Mouse (Mus musculus): ENCODE results near the gene Scarf2.

Gene Scarf2

GRCm38 (mm10) chr16:17831781-17832180 lies 34.7 kb downstream of the Scarf2 start:
- DNase-seq (ENCODE audit: low read depth, low spot score) = no peak

DNA sequence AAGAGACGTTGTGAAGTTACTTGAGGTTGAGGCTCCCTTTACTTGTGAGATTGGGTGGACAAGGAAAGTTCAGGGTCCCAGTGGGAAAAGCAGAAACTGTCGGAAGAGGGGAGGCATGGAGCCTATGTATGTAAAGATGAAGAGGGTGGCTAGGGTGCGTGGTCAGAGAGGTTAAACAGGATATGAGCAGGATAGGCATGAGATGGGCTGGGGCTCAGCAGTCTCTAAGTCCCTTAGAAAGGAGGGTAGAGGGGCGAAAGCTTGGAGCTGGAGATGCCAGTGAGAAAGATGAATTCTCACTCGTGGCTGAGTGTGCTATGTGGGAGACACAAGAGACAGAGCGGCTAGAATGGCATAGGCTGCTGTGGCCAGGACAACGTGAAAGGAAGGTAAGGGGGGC lies 35.7 kb downstream of the Scarf2 start, which contains the start of gene B830017H08Rik:
Gene B830017H08Rik (plus strand): TSS at position 301 of the 400 bp plus-strand sequence.
- no peak for DNase-seq (ENCODE audit: low read depth, low spot score)

DNA sequence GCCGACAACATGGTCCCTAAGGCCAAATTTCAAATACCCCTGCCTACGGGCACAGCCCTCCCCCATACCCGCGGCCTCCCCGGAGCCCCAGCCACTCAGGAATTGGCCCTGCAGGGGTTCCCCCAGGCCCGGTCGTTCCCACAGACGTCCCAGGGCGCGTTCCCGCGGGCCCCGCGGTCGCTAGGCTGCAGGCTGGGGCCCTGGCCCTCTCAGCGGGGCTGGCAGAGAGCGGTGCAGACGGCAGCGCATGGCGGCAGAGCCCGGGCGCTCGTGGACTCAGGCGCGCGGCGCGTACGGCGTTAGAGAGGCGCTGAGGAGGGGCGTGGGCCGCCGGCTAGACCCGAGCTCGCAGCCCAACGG lies 36.2 kb downstream of the Scarf2 start:
- peak; percentile 67 for DNase-seq (ENCODE audit: low read depth, low spot score)

DNA sequence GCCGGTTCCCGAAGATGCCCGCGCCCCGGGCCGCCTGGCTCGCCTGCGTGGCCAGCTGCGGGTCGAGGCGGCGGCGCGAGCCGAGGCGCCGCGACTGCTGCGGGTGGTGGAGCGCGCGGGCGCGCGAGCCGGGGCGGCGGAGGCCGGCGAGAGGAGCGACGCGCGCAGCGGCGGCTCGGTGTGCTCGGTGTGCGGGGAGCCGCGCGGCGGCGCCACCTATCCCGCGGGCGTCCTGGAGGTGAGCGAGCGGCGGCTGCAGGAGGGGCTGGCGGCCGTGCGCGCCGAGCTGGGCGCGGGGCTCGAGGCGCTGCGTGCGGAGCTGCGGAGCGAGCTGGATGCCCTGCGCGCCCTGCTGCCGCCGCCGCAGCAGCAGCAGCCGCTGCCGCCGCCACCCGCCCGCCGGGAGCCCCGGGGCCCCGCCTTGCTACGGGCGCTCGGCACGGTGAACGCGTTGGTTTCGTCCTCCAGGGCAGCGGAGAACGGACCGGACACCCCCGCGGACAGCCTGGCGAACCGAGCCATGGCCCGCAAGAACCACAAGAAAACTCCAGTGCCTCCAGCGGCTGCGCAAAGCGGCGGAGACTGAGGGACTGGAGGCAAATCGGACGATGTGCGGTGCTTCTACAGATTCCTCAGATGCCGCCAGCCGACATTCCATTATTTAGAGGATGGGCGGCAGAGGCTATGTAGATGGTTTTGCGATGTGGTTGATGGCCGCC lies 36.8 kb downstream of the Scarf2 start:
- peak; percentile 84 for DNase-seq (ENCODE audit: low read depth, low spot score)

DNA sequence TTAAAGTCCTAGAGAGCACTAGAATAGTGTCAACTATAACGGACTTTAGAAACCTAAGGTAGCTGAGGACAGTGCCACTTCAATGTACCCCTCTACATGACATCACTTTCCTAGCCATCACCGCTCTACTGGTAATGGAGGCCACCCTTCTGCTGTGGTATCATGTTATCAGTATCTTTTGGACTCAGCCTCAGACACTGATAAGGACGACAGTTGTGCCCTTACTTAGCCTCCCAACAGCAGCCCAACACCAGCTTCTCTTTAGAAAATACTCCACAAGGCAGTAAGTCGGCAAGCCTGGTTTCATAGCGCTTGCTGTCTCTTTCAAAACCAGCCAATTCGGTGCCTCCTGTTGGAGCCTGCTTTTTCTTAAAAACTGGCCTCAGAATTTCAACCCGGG lies 37.5 kb downstream of the Scarf2 start:
- DNase-seq (ENCODE audit: low read depth, low spot score) = no peak

GRCm38 (mm10) chr16:17835481-17835880 lies 38.4 kb downstream of the Scarf2 start:
- no peak for DNase-seq (ENCODE audit: low read depth, low spot score)

- no peak for DNase-seq (ENCODE audit: low read depth, low spot score)
Measured at GRCm38 (mm10) chr16:17838051-17838450, 41.0 kb downstream of the Scarf2 start, which contains the start of gene Car15. Gene Car15, minus strand, starts transcription at chr16:17838364.

DNA sequence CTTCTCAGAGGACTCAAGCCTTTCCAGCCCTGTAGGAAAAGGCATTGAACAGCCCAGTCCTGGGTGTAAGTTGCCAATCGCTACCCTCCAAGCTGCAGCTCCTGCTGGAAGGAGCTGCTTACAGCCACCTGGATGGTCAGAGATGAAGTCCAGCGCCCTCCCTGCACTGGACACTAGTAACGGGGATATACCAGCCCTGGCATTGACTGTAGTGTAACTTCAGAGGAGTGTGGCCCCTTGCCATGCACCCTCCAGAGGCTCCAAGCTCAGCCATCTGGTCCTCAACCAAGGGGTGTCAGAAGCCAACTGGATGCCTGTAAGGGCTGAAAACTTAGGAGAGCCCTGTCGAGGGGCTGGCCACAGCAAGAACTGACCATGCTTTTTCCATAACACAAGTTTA lies 42.9 kb downstream of the Scarf2 start:
- DNase-seq (ENCODE audit: low read depth, low spot score) = peak; percentile 81

- peak; percentile 37 for DNase-seq (ENCODE audit: low read depth, low spot score)
Measured at GRCm38 (mm10) chr16:17842437-17842836, 45.4 kb downstream of the Scarf2 start.

- DNase-seq (ENCODE audit: low read depth, low spot score) = peak; percentile 66
Measured at GRCm38 (mm10) chr16:17843701-17844365, 46.8 kb downstream of the Scarf2 start.

DNA sequence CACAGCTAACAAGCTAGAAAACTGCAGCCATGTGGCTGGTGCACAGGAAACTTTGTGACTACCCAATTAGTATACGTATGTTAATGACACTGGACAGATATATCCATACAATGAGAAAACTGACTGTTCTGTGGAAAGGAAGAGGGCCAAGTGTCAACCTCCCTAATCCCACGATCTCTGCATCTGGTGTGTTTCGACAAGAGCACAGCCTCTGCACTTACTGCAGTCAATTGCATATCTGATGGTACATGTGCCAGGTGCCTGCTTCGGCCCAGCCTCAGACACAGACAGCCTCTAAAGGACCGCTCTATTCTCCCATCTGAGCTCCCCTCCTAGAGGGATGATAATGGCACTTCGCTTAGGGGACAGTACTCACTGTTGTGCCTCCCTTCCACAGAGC lies 51.3 kb downstream of the Scarf2 start:
- no peak for DNase-seq (ENCODE audit: low read depth, low spot score)

- DNase-seq (ENCODE audit: low read depth, low spot score) = peak; percentile 91
Measured at GRCm38 (mm10) chr16:17848928-17849327, 51.8 kb downstream of the Scarf2 start.

- DNase-seq (ENCODE audit: low read depth, low spot score) = no peak
Measured at GRCm38 (mm10) chr16:17849486-17849885, 52.4 kb downstream of the Scarf2 start.

DNA sequence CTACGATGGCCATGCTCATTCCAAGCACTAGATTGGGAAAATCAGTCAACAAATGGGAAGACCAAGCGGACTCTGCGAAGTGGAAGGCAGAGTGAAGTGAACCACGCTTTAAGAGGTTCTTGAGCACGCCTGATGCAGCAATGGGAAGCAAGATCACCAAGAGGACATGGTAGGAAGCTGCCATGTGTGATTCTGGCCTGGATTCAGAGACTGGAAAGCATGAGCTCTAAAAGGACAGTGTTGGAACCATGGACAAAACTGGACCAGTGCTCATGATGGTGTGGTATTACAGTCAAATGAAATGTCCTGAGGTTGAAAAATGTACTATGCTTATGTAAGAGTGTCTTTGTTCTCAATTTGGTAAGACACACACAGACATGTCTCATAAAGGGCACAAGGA lies 54.2 kb downstream of the Scarf2 start:
- peak; percentile 64 for DNase-seq (ENCODE audit: low read depth, low spot score)

GRCm38 (mm10) chr16:17851860-17852259 lies 54.8 kb downstream of the Scarf2 start:
- peak; percentile 98 for DNase-seq (ENCODE audit: low read depth, low spot score)

DNA sequence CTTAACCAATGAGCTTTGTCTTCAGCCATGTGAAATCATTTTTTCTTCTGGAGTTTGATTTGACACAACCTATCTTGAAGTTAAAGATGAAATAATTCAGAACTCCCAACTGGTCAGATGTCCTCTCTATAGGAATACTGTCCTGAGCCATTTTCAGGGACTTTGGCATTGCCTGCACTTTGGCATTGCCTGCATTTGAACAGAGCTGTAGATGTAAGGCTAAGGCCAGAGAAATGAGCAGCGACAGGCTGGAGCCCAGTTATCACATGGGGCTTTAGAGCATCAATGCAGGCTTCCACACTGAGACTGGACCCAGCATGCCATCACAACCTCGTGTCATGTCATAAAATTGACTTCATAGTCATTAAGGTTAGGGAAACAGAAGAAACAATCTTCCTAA lies 56.2 kb downstream of the Scarf2 start:
- DNase-seq (ENCODE audit: low read depth, low spot score) = peak; percentile 63

DNA sequence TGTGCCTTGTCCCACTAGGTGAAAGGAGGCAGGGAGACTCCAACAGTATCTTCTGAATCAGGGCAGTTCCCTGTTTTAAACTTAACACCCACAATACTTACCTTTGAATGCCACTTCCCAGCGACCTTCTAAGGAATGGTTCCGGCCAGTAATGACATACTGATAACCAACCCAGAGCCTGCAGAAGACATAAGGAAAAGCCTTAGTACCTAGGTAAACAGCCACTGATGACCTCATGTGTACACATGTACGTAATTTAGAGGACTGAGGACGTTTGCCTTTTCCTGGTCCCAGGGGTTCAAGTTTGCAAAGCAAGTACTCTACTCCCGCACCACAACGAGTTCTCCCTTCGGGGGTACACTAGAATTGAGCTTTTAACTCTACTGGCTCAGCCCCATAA lies 60.1 kb downstream of the Scarf2 start:
- no peak for DNase-seq (ENCODE audit: low read depth, low spot score)

Measured in brain, adult 2 months (tissue).